Mouse (Mus musculus) mouse trophoblast stem cell (cell line): ENCODE results near the gene Ucp1.

ENCODE experiments used
- in situ Hi-C, 2 experiments: fragments of 300-500 bp; cut with MseI, MboI; formaldehyde crosslinking; loops; 2 replicates in 1 of 2; 3 replicates in 1 of 2; pipeline ENCODE4 v1.15.1; 2025

The Ucp1 gene

GRCm38 (mm10) chr8:83331899-83332697 is 41.9 kb downstream of the Ucp1 start, which contains the start of gene Elmod2:
Elmod2 (minus strand) TSS chr8:83332486.
- in situ Hi-C loops, result no loop called here

GRCm38 (mm10) chr8:83332864-83333263 is 42.7 kb downstream of the Ucp1 start:
- in situ Hi-C loops, result no loop called here

- in situ Hi-C loops, result no loop called here
Observed at GRCm38 (mm10) chr8:83342076-83342475, 51.9 kb downstream of the Ucp1 start.

GRCm38 (mm10) chr8:83342693-83343092 is 52.5 kb downstream of the Ucp1 start:
- in situ Hi-C loops, result no loop called here
